Mouse (Mus musculus) lung, postnatal 4 days (tissue): ENCODE measurements at regions not wholly inside any gene's neighbourhood (a gene's known extent, or its start where the extent isn't known, plus 50 kb on each side); places are given as distances from the start of the nearest gene placed in this dataset.

ENCODE experiments used
- DNase-seq, 2 experiments: peaks; one replicate each; pipeline ENCODE4 v3.0.0; 2021

DNA sequence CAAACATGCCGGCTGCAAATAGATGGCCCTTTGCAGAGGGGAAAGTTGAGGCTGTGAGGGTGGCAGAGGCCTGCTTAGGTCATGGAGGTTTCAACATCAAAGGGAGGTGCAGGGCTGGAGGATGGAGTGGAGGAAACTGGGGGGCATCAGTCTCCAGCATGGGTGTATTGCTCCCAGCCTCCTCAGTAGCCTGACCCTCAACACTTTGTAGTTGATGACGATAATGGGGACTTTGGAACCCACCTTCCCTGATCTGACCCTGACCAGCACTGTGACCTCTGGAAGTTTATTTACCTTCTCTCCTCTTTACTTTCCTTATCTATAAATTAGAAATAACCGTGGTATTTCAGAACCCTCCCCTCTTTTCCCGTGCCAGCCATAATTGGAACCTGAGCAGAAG, 56.2 kb downstream of the Gm26897 start:
- no peak for DNase-seq

DNA sequence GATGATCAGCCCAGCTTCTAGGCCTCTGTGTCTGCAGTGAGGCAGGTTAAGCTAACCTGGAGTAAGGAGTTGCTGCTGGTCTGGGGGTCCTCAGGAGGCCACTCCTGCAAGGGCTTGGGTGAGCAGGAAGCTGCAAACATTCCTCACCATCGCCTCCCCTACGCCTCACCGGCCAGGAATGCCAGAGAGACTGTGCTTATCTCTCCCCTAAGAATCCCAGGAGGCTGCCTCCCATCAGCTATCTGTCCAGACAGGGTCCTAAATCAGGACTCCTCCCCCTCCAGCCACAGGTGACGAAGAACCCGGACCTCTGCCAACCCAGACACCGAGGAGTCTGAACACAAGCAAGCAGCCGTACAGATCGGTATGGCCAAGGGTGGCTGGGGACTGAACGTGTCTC, 56.8 kb downstream of the Gm26897 start:
- DNase-seq, result peak in 1 of 2 experiments; percentile 41

DNA sequence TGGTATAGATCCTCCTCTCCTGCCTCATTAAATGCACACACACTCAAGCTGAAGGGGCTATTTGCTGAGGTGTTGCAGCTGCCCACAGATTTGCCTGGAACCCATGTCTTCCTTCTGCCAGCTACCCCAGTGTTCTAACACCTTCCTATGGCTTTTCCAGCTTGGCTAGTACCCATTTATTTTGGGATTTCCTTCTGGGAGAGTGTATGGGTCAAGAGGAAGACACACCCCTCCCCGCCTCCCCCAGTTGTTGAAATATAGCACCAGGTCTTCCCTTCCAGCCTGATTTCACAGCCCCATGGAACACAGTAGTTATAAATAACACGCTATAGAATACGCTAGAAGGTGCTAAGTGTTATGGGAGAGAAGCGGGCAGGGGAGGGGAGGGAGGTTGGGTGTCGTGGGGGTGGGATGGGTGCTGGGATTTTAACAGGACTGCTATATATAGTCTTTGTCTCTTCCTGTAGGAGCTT, 57.4 kb downstream of the Gm26897 start:
- DNase-seq, result no peak

DNA sequence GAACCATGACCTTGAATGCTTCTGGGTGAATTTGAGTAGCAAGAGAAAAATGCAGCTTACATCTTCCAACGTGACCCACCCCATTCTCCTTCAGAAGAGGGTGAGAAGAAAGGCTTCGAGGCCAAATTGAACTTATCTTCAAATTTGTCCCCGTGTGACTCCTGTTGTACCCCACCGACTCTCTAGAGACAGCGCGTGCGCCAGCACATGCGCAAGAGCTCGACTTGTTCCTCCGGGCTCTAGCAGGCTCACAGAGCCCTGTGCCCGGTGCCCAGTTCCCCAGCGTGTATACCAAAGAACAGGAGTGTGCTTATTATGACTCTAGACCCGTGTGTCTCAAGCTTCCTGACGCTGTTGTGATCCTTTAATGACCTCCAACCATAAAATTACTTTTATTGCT, 59.0 kb downstream of the Gm26897 start:
- no peak for DNase-seq

DNA sequence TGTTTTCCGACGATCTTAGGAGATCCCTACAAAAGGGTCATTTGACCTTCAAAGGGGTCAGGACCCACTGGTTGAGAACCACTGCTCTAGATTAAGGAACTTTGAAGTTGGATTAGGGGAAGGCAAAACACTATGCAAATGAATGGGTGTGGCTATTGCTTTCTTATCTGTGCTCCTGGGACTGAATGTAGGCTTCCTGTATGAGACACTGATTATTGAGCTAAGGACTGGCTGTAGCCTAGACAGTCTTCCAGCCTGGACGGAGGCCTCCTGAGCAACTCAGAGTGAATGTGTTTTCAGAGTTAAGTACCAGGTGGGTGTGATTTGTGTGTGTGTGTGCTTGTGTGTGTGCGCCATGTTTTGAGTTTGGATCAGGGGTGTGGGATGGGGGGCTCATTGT, 59.5 kb downstream of the Gm26897 start:
- DNase-seq, result no peak

DNA sequence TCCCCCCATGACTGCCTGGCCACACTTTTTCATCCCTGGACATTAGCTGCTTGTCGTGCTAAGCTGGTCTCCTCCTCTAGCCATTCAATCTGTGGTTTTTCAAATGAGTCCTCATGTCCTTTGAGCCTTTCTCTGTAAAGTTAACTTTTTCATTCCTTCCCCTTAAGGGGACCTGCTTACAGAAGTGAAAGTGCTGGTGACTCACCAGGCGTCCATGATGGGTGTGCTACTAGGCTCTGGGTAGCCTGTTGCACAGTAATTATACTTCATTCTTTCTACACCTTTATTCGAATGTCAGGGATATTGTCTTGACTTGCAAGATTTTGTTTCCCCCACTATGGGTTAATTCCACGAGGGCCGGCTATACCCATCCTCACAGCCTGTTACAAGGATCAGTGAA, 63.2 kb downstream of the Gm26897 start:
- DNase-seq, result no peak

DNA sequence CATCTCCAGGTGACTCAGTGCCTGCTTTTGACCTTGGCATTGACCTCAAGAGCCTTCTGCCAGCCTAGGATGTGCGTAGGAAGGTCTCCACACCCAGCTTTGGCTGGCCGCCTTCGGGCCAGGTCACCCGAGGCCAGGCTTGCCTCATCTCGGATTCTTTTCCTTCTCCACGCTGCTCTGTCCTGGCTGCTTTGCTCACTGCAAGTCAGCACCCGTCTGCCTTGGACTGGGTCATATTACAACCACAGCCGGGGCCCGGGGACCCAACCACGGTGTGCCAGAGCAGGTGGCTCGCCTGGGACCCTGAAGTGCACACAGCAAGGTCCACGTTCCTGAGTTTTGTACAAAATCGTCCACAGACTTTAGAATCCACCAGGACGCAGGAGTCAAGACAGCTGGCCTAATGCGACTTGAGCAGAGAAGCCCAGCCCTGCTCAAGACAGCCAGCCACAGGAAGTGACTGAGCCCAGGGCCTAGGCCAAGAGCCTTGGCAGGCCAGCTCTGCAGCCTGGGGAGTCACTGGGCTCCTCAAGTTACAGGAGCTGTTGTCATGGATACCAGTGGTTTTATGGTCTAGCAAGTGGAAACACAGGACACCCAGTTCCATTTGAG, 66.1 kb downstream of the Gm26897 start:
- DNase-seq, result peak; percentile 62 to 89

DNA sequence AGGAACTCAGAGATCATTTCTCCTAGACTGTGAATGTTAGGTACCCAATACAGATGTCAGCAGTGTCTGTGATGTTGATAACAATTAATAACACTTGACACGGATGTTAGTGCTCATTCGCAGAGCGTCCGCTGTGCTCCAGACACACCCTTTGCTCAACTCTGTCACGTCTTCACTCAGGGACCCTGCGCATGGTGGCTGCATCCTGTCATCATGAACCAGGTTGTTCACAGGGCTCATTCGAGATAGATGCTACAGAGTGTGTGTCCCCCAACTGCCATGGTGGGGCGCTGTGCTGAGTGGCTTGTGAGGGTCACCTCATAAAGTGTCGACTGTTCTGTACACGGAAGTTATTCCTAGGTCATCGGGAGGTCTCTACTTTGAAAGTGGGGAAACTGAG, 66.8 kb downstream of the Gm26897 start:
- no peak for DNase-seq

DNA sequence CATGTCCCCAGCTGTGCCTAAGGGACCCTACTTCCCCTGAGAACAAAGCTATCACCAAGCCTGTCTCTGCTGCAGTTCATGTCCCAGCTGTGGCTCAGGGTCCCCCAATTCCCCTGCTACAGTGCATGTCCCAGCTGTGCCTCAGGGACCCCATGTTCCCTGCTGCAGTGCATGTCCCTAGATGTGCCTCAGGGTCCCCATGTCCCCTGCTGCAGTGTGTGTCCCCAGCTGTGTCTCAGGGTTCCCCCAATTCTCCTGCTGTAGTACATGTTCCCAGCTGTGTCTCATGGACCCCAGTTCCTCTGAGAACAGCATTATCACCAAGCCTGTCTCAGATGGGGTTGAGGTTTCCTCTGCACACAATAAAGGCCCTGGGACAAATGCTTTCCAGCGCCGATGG, 67.3 kb downstream of the Gm26897 start:
- DNase-seq, result no peak

DNA sequence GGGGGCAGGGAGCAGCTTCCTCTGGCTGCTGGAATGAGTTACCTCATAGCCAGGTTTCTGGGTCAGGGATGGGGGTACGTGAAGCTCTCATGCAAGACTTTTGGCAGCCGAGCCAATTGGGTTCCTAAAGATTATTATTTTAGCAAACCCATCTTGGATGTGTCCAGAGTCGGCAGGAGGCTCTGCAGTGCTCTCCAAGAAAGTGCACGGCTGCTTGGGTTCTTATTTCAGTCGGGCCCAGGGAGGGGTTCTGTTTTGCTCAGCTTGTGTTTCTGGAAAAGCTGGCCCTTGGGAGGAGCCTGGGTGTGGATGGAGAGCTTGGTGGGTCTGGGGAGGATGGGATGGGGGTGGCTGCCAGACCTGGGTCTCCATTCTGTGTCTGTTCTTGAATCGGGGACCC, 70.8 kb downstream of the Gm26897 start:
- DNase-seq, result no peak

DNA sequence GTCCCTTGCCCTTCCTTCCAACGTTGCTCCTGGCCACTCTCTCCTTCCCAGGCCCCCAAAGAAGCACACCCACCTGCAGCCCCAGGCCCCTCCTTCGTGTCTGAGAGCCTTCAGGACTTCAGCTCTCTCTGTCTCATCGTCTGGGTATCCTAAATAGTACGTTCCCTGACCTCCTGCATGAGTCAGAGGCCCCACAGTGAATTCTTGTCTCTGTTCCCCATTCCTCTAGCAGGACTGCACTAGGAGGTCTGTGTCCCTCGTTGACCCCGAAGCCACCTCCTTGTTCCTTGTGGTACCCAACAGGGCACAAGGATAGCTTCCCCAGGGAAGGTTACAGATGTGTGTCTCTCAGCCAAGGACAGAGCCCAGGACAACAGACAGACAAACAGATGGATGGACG, 71.4 kb downstream of the Gm26897 start:
- DNase-seq, result no peak

DNA sequence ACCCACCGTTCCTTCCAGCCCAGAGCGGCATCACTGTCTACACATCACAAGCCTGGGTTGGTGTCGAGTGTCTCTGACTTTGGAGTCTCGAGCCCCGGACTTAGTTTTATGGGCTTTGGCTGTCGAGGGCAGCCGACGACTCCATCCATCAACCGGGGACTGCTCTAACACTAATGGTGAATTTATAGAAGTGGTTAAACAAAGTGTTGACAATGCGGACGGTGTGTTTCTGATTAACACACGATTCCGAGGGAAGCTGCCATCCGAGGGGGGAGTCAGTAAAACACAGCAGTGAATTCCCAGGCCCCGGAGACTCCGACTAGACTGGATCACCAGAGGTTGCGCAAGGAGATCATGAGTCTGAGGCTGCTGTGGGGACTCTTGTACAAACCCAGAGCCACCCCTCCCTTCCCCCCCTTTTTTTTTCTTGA, 72.1 kb downstream of the Gm26897 start:
- DNase-seq, result no peak

DNA sequence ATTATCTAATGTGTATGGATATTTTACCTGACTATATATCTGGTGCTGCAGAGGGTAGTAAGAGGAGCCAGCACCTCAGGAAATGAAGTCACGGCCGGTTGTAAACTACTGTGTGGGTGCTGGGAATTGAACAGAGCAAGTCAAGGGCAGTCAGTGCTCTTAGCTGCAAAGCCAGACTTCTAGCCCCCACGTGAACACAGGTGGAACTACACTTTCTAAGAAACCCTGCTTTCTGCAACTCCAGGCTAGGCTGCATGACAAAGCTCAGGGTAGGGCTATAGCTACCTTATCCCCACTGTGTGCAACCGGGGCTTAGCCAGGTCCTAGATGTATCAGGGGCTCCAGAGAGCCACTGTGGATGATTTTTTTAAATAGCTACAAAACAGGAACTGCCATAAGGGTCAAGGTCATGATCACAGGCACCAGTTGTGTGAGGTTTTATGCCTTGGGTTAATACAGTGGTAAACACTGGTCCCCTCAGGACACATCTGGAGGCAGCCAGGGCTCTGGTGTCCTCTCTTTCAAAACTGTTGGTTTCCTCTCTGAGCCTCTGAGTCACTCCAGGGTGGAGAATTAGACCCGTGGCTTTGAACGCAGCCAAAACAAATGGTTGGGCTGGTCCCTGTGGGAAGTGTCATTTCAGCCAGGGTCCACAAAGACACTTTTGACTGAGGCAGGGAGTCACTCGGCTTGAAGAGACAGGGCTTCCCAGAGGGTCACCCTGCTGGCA, 76.5 kb downstream of the Gm26897 start:
- peak in 1 of 2 experiments; percentile 56 for DNase-seq

DNA sequence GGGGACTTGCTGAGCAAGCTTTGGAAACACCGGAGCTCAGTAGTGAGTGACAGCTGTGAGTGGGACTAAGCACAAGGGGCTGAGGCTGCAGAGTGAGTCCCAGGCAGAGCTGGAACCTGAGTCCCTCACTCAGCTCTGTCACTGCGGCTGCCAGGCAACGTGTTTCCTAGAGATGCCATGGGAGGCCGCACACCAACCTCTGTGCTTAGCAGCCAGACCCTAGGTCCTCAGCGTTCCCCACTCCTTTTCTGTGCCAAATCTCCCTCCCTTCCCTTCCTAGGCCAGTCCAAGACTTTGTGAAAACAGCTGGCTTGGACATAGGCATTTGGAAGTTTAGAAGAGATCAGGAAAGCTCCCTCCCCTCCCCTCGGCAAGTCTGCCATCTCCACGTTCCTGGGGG, 78.9 kb downstream of the Gm26897 start:
- peak in 1 of 2 experiments; percentile 48 for DNase-seq

DNA sequence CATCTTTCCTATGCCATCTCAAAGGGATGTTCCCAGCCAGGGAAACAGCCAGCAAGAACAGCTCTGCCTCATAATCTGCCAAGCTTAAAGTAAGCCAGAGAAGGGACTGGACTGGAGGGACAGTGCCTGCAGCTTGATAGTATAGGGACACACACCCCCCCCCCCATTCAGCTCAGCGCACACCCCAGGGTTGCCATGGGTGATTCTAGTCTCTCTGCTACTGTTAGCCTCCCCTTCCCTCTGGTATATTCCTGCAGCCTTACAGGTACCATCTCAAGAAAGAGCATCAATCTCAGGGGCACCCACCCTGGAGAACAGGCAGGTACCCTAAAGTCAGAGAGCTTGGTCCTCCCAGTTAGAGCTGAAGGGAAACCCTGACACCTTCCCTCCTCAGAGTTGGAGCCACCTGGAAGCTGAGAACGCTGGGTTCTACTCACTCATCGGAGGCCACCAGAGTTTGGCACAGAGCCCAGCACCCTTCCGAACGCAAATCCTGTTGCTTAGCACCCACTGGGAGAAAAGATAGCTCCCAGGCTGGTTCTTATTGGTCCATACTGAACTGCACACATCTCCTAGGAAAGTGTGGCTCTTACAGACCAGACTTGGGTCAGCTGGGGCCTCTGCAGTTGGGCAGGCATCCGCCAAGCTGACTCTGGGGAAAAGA, 79.5 kb downstream of the Gm26897 start:
- DNase-seq, result peak in 1 of 2 experiments; percentile 41

DNA sequence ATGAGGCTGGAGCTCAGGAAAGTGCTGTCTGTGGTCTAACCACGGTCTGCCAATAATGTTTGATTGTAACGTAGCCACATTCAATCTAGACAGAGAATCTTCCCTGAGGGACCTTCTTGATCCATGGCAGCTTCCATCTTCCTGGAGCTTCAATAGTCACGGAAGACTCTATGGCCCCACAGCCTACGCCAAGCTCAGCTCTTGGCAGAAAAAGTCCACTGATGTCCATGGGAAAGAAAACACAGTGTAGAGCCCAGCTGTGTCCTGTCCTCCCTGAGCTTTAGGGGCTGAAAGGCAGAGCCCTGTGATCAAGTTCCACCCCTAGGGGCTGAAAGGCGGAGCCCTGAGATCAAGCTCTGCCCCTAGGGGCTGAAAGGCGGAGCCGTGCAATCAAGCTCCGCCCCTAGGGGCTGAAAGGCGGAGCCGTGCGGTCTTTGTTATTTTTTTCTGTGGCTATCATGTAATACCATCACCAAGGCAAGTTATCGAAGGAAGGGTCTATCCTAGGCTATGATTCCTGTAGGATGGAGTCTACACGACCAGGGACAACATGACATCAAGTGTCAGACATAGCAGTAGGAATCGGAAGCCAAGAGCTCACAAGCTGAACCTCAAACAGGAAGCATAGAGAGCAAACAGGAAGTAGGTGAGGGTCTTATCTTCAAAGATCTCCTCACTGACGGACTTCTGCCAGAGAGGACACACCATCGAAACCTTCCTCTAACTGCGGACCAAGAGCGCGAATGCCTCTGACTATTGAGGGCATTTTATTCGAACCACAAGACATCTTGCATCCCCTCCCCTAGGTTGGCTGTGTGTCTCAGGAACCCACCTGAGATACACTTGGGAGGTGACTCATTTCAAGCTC, 81.4 kb downstream of the Gm26897 start:
- peak in 1 of 2 experiments; percentile 19 for DNase-seq

DNA sequence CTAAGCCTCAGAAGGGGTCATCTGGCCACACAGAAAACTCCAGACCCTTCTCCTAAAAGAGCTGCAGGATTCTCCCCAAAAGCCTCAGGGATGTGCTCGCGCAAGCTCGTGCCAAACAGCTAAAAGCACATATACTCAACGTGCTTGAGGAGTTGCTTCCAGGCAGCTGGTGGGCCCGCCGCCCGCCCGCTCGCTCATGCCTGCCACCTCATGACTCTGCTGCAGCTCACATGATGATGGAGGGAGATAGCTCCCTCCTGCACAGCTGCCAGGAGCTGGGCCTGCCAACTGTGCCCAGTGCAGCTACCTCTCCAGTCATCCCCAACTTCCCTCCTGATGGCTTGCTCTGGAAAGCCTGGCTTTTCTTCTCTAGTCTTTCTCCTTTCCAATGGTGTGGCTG, 87.2 kb downstream of the Gm26897 start:
- DNase-seq, result no peak

DNA sequence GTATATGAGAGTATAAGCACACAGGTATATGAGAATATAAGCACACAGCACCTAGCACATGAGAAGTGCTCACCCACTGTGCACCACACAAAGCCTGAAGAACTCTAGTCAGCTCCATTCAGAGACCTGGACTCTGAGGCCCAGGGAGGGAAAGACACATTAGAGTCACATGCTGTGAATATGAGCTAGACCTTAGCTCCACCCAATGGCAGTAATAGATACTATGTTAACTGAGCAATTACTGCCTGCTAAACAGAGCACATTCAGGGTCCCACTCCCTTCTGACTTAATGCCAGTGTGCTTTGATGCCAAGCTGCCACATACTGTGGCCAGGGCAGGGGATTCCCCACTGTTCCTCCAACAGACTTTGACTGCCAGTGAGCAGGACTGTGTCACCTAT, 89.2 kb downstream of the Gm26897 start:
- DNase-seq, result no peak

DNA sequence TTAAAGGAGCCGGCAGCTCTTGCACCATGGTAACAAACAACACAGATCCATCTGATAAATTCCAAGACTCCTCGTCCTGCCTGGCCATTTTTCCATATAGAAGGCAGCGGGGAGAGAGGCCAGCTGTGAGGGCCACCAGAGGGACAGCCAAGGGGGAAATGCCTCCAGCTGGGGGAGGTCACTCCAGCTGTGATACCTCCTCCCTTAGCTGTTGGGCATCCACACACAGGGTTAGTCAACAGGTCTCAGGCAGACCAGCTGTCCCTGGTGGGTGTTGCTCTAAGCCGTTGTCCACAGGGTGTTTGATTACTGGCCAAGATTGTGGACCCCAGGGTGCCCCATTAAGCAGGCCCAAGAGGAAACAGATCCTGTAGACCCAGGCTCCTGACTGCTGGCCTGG, 89.7 kb downstream of the Gm26897 start:
- DNase-seq, result peak; percentile 61 to 89

DNA sequence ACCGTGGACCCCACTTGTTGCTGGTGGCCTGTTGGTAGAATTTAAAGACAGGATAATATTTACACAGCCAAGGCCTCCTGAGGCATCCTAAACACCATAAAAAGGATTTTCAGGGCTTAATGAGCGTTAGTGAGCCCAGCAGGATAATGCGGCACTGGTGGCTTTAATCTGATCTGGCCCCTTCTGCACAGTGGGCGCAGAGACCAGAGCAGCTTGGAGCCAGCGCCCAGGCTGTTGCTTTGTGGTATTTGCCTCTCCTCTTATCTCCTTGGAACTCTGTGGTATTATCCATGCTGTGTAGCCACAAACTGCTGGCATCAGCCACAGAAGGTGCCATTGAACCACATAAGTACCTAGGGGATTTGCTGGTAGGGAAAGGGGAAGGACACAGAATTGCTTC, 90.1 kb downstream of the Gm26897 start:
- DNase-seq, result no peak

DNA sequence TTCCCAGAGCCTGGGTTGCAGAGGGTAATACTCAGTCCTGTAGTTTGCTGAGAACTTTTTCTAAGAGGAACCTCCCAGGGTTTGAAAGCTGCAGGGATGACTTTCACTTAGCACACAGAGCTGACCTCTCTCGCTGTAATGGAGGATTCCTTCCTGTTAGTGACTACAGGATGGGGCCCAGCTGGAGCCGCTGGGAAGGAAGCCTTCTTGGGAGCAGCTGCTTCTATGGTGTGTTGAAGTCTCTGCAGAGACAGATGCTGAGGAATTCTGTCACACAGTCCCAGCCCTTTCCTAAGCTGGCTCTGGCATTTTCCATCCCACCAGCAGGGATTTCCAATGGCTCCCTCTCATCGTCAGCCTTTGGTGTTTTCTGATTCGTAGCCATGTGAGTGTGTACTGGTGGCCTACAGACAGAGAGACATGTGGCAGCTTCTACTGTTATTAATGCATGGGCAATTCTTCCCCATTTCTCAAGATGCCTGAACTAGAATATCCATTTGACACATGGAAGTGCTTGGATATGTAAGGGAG, 90.9 kb downstream of the Gm26897 start:
- DNase-seq, result peak; percentile 45 to 87

DNA sequence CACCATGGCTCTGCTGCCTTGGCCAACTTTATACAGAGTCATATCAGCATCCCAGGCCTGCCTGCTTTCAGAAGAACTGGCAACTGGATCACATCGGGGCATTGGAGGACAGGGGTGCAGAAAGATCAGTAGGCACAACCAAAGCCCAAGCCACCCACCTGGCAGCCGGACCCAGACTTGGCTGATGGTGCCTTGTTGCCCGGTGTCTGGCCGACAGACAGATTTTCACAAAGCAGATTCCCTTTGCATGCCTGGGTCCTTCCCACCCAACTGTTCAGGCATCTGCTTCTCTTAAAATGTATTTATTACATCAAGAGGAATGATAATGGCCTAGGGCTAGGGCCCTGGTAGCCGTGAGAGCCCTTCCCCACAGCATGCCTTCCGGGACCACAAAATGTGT, 96.2 kb downstream of the Gm26897 start:
- DNase-seq, result no peak
